In genomic region chr9:13748798-13749674, GRCm38 (mm10) we compare ENCODE assay signal across 8 mouse cellular contexts. TPM values are rescaled to one million over a fixed set of nuclear protein-coding genes. Genes with fewer than 3 reads are reported as not detected.
DNase-seq lines count a peak whose midpoint lies in the region; ATAC-seq and TF ChIP-seq lines count a peak whose summit lies in the region.

No protein-coding gene starts in this region.

- peak overlapping the region; percentile 97 for H3K9ac ChIP-seq in embryonic facial prominence, embryonic 15.5 days
- H3K9ac ChIP-seq in kidney, embryonic 15.5 days: peak overlapping the region; percentile 100

- no peaks in the 10 kb centered on the region for H3K36me3 ChIP-seq in embryonic facial prominence, embryonic 15.5 days
- H3K36me3 ChIP-seq in heart, embryonic 10.5 days: no peaks in the 10 kb centered on the region
- peaks cover 5% of the 10 kb centered on the region; the same call in 1 of the 2 replicates for H3K36me3 ChIP-seq in kidney, embryonic 15.5 days

- peaks cover 1% of the 10 kb centered on the region; the same call in 1 of the 2 replicates for H3K4me1 ChIP-seq in bone marrow, adult 2 months (ENCODE audit: control insufficient read depth, insufficient read depth, low read length)
- peaks cover 7% of the 10 kb centered on the region for H3K4me1 ChIP-seq in embryonic facial prominence, embryonic 15.5 days
- H3K4me1 ChIP-seq in heart, embryonic 10.5 days: peaks cover 11% of the 10 kb centered on the region; the same call in 1 of the 2 replicates
- H3K4me1 ChIP-seq in kidney, embryonic 15.5 days: peaks cover 12% of the 10 kb centered on the region; the same call in 1 of the 2 replicates

- peak overlapping the region; percentile 98 for H3K27ac ChIP-seq in bone marrow, adult 2 months (ENCODE audit: control insufficient read depth, insufficient read depth, low read depth, low read length, poor library complexity)
- H3K27ac ChIP-seq in embryonic facial prominence, embryonic 15.5 days (replicated peaks): peak overlapping the region; percentile 92
- H3K27ac ChIP-seq in heart, embryonic 10.5 days: peak overlapping the region; percentile 99
- peak overlapping the region; percentile 96 for H3K27ac ChIP-seq in kidney, embryonic 15.5 days

- DNase-seq in 416B (ENCODE audit: low read depth): peak; percentile 91
- peak; percentile 96 for DNase-seq in heart, embryonic 10.5 days (ENCODE audit: low spot score)
- peak; percentile 96 for DNase-seq in liver
- DNase-seq in spleen, postnatal 4 days (ENCODE audit: low spot score in 2 of 2): peak; percentile 95 to 98

- H3K4me2 ChIP-seq in embryonic facial prominence, embryonic 15.5 days (replicated peaks): peak overlapping the region; percentile 58
- peak overlapping the region; percentile 61 for H3K4me2 ChIP-seq in kidney, embryonic 15.5 days

- H3K27me3 ChIP-seq in embryonic facial prominence, embryonic 15.5 days: no peaks in the 10 kb centered on the region
- no peaks in the 10 kb centered on the region for H3K27me3 ChIP-seq in heart, embryonic 10.5 days (ENCODE audit: insufficient read depth, poor library complexity, severe bottlenecking)
- no peaks in the 10 kb centered on the region for H3K27me3 ChIP-seq in kidney, embryonic 15.5 days

- TF ChIP-seq CTCF in bone marrow, adult 2 months (IDR thresholded peaks at IDR 0.05; ENCODE audit: control insufficient read depth, insufficient read depth, low read length): no peak

- ATAC-seq in embryonic facial prominence, embryonic 15.5 days (ENCODE audit: insufficient number of reproducible peaks, low FRiP score, low TSS enrichment, low read depth): peak; percentile 99
- ATAC-seq in kidney, embryonic 15.5 days (replicated peaks; ENCODE audit: low FRiP score): peak; percentile 99
- ATAC-seq in monocyte, adult 5-6 weeks (replicated peaks; ENCODE audit: insufficient number of reproducible peaks, low FRiP score, low TSS enrichment, poor library complexity, severe bottlenecking): peak; percentile 92

- TF ChIP-seq POLR2A in bone marrow, adult 2 months (IDR thresholded peaks at IDR 0.05; ENCODE audit: borderline replicate concordance, control insufficient read depth, low read depth, low read length): peak; percentile 91; the same call in 1 of the 2 replicates

- no peaks in the 10 kb centered on the region for H3K9me3 ChIP-seq in embryonic facial prominence, embryonic 15.5 days (replicated peaks)
- H3K9me3 ChIP-seq in heart, embryonic 10.5 days: no peaks in the 10 kb centered on the region
- no peaks in the 10 kb centered on the region for H3K9me3 ChIP-seq in kidney, embryonic 15.5 days (replicated peaks)

- WGBS in bone marrow, adult 2 months: under 1% methylated on average over 60 of the region's 60 CpGs
- WGBS in embryonic facial prominence, embryonic 15.5 days: under 1% methylated on average over 60 of the region's 60 CpGs
- 2% methylated on average over 60 of the region's 60 CpGs for WGBS in heart, embryonic 10.5 days
- WGBS in kidney, embryonic 15.5 days: under 1% methylated on average over 57 of the region's 60 CpGs

- H3K4me3 ChIP-seq in bone marrow, adult 2 months (replicated peaks; ENCODE audit: control insufficient read depth, low read depth, low read length): peak overlapping the region; percentile 97
- H3K4me3 ChIP-seq in embryonic facial prominence, embryonic 15.5 days (replicated peaks): peak overlapping the region; percentile 99
- peak overlapping the region; percentile 94 for H3K4me3 ChIP-seq in heart, embryonic 10.5 days
- H3K4me3 ChIP-seq in kidney, embryonic 15.5 days (replicated peaks): peak overlapping the region; percentile 96

RNA-seq across cellular contexts. Expression of gene Mtmr2, which starts 0.8 kb away (rescaled TPM):
- 9.5 and 12.9 TPM in 2 replicates for polyA plus RNA-seq in bone marrow, adult 2 months (2011; ENCODE audit: insufficient read depth, insufficient read length, low replicate concordance, missing spikeins)
- 69.0 and 75.2 TPM in 2 replicates for polyA plus RNA-seq in embryonic facial prominence, embryonic 15.5 days (2015; fragmentation: Nextera tagmentation; extraction: Ambion mirVana)
- 58.3 and 62.1 TPM in 2 replicates for polyA plus RNA-seq in heart, embryonic 10.5 days (2016; fragmentation: Nextera tagmentation; extraction: Ambion mirVana)
- polyA plus RNA-seq in kidney, embryonic 15.5 days (2015; fragmentation: Nextera tagmentation; extraction: Ambion mirVana): 86.5 and 87.7 TPM in 2 replicates
- total RNA-seq in monocyte, adult 5-6 weeks (2017): 38.3 to 63.6 TPM (median 63.5 TPM) in 3 replicates

Comparison
In these comparisons a context has a peak if more than half of its experiments do, and no peak if none do; other contexts are left out.
1. Peak in every context shown above with its lines: DNase-seq, ATAC-seq, H3K4me3 ChIP-seq and H3K27ac ChIP-seq.